Mouse (Mus musculus): Measurements from ENCODE around the gene Tmem107.
A peak's percentile ranks its signal among the peaks of the same experiment; 100 is the strongest.

Tmem107 gene

DNA sequence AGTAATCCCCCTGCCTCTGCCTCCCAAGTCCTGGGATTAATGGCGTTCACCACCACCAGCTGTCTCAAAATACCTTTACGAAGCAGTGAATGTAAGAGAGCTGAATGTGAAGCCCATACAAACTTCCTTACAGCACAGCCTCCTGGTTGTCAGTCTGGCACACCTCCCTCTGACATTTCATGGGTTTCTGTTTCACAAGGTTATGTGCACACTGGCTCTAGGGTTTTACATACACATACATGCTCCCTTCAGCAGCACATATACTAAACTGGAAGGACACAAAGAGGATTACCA, 4.1 kb downstream of the Tmem107 start:
- DNase-seq (ENCODE audit: low spot score) = no peak

- DNase-seq (ENCODE audit: low spot score) = no peak
Observed at GRCm38 (mm10) chr11:69075764-69076479, 5.3 kb downstream of the Tmem107 start.

DNA sequence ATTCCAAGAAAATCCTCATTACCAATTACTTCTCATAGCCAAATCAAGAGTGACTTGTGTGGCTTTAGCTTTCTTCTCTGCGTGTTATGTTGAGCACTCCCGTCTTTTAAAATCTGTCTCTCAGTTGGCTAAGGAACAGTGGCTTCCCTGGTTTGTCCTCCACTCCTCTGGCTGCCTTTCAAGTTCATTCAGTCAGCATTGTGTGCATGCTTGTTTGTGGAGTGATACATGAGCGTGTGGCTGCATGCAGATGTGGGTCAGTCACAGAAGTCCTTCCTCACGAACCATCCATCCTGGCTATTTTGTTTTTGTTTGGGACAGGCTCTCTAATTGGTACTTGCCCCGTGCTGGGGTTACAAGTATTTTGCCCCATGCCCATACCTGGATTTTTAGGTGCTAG, 6.0 kb downstream of the Tmem107 start:
- no peak for DNase-seq (ENCODE audit: low spot score)

- no peak for DNase-seq (ENCODE audit: low spot score)
Observed at GRCm38 (mm10) chr11:69077316-69077715, 6.7 kb downstream of the Tmem107 start.

GRCm38 (mm10) chr11:69078041-69078440, 7.4 kb downstream of the Tmem107 start:
- DNase-seq (ENCODE audit: low spot score) = no peak

DNA sequence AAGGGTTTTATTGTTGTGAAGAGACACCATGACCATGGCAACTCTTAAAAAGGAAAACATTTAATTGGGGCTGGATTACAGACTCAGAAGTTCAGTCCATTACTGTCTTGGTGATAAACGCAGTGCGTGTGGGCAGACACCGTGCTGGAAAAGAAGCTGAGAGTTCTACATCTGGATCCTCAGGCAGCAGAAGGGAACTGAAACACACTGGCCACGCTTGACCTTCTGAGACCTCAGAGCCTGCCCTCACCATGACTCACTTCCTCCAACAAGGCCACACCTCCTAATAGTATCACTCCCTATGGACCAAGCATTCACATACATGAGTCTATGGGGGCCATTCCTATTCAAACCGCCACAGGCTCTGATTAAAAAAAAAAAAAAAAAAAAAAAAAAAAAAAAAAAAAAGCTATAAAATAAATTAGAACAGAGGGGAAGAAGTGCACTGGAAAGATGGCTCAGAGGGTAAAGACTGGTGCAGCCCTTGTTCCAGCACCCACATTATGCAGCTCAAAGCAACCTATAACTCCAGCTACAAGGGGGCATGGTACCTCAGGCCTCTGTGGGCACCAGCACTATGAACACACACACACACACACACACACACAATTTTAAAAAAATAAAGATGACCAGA, 8.3 kb downstream of the Tmem107 start:
- DNase-seq (ENCODE audit: low spot score) = no peak

DNA sequence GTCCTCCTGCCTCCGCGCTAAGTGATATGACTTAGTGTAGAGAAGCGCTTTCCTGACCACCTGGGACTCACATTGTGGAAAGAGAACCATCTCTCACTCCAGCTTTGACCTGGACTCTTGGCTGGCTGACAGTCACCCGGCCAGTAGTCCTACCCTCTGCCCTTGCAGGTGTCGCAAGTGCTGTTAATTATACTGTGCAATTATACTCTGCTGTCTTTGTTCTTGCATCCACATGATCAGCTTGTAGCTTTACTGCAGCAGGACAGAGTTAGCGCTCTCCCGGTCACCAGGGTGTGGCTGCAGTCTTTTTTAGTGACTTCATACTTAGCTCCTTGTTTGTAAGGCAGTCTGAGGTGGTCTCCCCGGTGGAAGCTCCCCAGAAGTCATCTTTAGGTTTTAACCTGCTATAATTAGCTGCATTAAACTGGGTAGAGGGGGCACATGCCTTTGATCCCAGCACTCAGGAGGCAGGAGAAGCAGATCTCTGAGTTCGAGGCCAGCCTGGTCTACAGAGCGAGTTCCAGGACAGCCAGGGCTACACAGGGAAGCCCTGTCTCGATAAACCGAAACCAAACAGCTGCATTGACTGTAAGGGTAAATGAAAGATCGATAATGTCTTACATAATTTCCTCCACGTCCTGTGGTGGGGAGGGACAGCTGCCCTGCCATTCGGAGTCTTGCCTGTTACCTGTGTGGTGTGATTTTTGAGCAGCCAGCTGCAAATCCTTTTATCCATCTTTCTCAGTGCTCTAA, 9.7 kb downstream of the Tmem107 start:
- DNase-seq (ENCODE audit: low spot score) = no peak

GRCm38 (mm10) chr11:69080855-69081222, 10.2 kb downstream of the Tmem107 start:
- DNase-seq (ENCODE audit: low spot score) = no peak

DNA sequence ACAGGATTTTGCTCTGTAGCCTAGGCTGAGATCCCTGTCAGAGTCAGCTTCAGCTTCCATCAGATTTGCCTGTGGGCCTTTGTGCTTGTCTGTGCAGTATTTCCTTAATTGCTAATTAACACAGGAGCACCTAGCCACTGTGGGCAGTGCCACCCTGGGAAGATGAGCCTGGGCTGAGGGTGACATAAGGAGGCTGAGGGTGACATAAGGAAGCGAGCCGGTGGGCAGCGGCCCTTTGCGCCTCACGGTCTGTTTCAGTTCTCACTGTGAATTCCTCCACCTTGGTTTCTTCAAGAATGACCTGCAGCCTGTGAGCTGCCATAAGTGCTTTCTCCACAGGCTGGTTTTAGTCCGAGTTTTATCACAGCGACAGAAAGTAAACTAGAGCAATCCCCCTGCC, 11.0 kb downstream of the Tmem107 start:
- DNase-seq (ENCODE audit: low spot score) = no peak

- no peak for DNase-seq (ENCODE audit: low spot score)
Observed at GRCm38 (mm10) chr11:69085608-69086007, 15.0 kb downstream of the Tmem107 start.

DNA sequence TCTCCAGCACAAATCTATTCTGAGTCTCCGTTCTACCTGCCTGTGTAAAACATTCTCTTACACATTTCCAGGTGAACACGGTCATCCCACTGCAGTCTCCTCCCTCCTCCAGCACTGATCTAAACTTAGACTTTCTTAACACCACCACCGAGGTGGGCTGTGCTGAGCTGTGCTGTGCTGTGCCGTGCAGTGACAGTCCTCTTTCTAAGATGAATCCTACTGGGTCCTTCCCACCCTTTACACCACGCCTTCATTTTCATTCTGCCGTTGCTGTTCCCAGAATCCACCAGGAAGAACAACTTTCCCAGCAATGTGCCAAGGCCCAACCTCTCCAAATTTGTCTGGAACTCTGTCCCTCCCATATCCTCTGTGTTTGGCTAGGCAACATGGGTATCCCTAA, 15.8 kb downstream of the Tmem107 start:
- no peak for DNase-seq (ENCODE audit: low spot score)

- DNase-seq (ENCODE audit: low spot score) = no peak
Observed at GRCm38 (mm10) chr11:69087082-69087481, 16.5 kb downstream of the Tmem107 start.

DNA sequence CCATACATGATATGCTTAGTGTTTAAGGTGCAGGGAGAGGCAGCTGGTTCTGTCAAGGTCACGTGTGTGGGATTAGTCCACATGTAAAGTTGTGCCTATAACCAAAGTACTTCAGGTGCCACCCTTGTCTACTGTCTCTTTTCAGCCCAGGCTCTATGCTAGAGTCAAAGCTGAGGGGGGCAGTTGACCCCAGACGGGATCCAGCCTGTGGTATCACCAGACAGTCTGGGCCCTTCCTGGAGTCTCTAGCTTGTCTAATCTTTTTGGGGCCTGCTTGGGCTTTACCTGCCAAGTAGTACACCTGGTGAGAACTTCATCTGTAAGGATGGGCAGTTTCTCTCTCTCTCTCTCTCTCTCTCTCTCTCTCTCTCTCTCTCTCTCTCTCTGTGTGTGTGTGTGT, 17.0 kb downstream of the Tmem107 start:
- DNase-seq (ENCODE audit: low spot score) = no peak

DNA sequence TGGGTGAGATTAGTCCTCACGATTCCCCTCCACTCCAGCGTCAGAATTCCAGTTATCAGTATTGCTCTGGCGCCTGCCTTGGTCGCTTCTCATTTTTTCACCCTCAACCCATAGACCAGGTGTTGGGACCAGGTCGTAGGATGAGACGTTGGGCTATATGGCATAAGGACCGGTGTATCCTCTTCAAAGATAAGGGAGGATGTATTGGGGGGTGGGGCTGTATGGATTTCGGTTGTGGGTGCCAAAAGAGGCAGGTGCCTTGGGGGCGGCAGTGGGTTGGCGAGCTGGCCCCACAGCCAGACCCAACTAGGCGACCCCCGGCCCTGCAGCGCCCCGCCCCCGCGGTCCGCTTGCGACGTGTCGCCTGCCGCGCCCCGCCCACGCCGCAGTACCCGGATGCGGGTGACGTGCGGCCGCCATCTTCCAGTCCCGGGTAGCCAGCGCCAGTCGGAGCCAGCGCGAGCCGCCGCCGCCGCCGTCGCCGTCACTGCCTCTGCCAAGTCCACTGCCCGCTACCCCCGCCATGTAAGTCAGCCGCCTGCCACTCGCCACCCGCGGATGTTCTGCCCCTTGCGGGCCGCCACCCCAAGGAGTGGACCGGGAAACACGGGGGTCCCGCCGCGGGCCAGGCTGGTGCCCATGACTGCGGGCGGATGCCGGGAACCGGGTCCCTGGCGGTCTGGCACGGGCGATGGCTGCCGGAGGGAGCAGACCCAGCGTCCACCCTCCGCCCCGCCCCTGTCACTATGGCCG, 17.7 kb downstream of the Tmem107 start, which contains the start of gene Vamp2:
Gene Vamp2, plus strand, starts transcription at position 388 of the 753 bp plus-strand sequence.
- DNase-seq (ENCODE audit: low spot score) = peak; percentile 80

GRCm38 (mm10) chr11:69088856-69089615, 18.4 kb downstream of the Tmem107 start:
- DNase-seq (ENCODE audit: low spot score) = peak; percentile 37

- no peak for DNase-seq (ENCODE audit: low spot score)
Observed at GRCm38 (mm10) chr11:69089616-69090290, 19.1 kb downstream of the Tmem107 start.

DNA sequence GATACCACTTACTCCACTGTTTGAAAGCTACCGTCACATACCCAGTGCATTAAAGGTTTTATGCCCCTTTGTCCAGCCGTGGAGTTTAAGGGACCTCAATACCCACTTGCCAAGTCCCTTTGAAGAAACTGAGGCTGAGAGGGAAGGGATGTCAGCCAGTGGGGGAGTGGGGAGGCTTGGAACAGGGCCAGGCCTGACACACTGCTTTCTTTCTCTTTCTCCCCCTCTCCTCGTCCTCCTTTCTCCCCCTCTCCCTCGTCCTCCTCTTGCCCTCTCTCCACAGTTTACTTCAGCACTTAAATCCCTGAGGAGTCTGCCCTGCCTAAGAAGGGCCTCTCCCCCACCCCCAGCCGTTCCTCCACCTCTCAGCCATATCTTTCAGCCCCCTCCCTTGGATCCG, 19.8 kb downstream of the Tmem107 start:
- DNase-seq (ENCODE audit: low spot score) = no peak

- no peak for DNase-seq (ENCODE audit: low spot score)
Observed at GRCm38 (mm10) chr11:69091566-69092385, 21.2 kb downstream of the Tmem107 start.

- peak; percentile 83 for DNase-seq (ENCODE audit: low spot score)
Observed at GRCm38 (mm10) chr11:69092386-69092751, 21.8 kb downstream of the Tmem107 start.

DNA sequence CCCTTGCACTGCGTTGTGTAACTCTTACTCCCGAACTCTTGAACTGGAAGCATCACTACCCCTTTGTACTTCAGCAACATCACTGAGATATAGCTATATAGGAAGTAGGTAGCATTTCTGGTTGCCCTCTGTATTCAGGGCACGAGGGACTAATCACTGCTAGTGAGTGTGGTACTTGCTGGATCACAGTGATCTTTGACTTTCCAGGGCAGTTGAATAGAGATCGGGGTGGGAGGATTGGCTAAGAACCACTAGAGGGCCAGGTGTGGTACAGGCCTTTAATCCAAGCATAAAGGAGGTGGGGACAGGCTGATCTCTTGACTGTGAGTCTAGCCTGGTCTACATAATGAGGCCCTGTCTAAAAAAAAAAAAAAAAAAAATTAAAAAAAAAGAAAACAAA, 22.3 kb downstream of the Tmem107 start:
- DNase-seq (ENCODE audit: low spot score) = no peak

Data from spleen, adult 12 weeks (tissue).